Mouse (Mus musculus) spleen, postnatal 14 days (tissue): ENCODE measurements around the gene Xiap.
"Not testable (repeated sequence)": the region's sequence is repeated elsewhere in the genome, so short reads cannot be mapped to it uniquely, and the experiment has no call there.

Source experiments
- DNase-seq, 2 experiments: peaks; one replicate each; pipeline ENCODE4 v3.0.0; 2021 to 2022; ENCODE audit warnings: low spot score in 2 of 2

Xiap gene

GRCm38 (mm10) chrX:42059282-42060068 lies at the start of gene Xiap:
Xiap (plus strand) TSS chrX:42059679.
- DNase-seq, result no peak

- DNase-seq, result no peak
These were observed 46.7 kb upstream of the Xiap start for GRCm38 (mm10) chrX:42012677-42013208.

- no peak for DNase-seq
These were observed 45.7 kb upstream of the Xiap start for GRCm38 (mm10) chrX:42013776-42014175.

GRCm38 (mm10) chrX:42014502-42014901 lies 45.0 kb upstream of the Xiap start:
- no peak for DNase-seq

GRCm38 (mm10) chrX:42018030-42018429 lies 41.4 kb upstream of the Xiap start:
- DNase-seq, result no peak

- DNase-seq, result peak; percentile 25 to 38
These were observed 40.0 kb upstream of the Xiap start for GRCm38 (mm10) chrX:42019441-42019840.

GRCm38 (mm10) chrX:42025802-42026440 lies 33.6 kb upstream of the Xiap start:
- not testable (repeated sequence) for DNase-seq

GRCm38 (mm10) chrX:42026981-42027380 lies 32.5 kb upstream of the Xiap start:
- DNase-seq, result not testable (repeated sequence)

- DNase-seq, result peak; percentile 47 to 73
These were observed 26.3 kb upstream of the Xiap start for GRCm38 (mm10) chrX:42033111-42033693.

- no peak for DNase-seq
These were observed 25.6 kb upstream of the Xiap start for GRCm38 (mm10) chrX:42033911-42034310.

GRCm38 (mm10) chrX:42039481-42039880 lies 20.0 kb upstream of the Xiap start:
- no peak for DNase-seq

- DNase-seq, result no peak
These were observed 14.5 kb upstream of the Xiap start for GRCm38 (mm10) chrX:42044935-42045334.

- DNase-seq, result no peak
These were observed 8.5 kb upstream of the Xiap start for GRCm38 (mm10) chrX:42050652-42051643.

- DNase-seq, result no peak
These were observed 2.5 kb upstream of the Xiap start for GRCm38 (mm10) chrX:42057012-42057411.

GRCm38 (mm10) chrX:42057873-42058272 lies 1.6 kb upstream of the Xiap start:
- DNase-seq, result no peak

GRCm38 (mm10) chrX:42063621-42064020 lies 4.1 kb downstream of the Xiap start:
- no peak for DNase-seq

- DNase-seq, result no peak
These were observed 5.6 kb downstream of the Xiap start for GRCm38 (mm10) chrX:42065086-42065485.

GRCm38 (mm10) chrX:42066771-42067170 lies 7.3 kb downstream of the Xiap start:
- no peak for DNase-seq

GRCm38 (mm10) chrX:42067791-42068200 lies 8.3 kb downstream of the Xiap start:
- DNase-seq, result peak; percentile 55 to 63

GRCm38 (mm10) chrX:42068201-42068874 lies 8.9 kb downstream of the Xiap start:
- DNase-seq, result peak; percentile 16 to 35

- no peak for DNase-seq
These were observed 9.4 kb downstream of the Xiap start for GRCm38 (mm10) chrX:42068875-42069257.
